Mouse (Mus musculus): Measurements from ENCODE around the gene Inhbb. TPM values are rescaled to one million over a fixed set of nuclear protein-coding genes. Genes with fewer than 3 reads are reported as not detected.

The Inhbb gene
- 1 to 10 TPM; 1.2 to 1.4 TPM for total RNA-seq (2021)
- long read RNA-seq, experiment 1, full-length matches to known transcripts = 5 of 5 reads
- long read RNA-seq, experiment 1, partial matches to known transcripts = 0 of 5 reads
- long read RNA-seq, experiment 1, other reads (novel, unspliced or antisense) = 0 of 5 reads
- long read RNA-seq, experiment 2 = 0 reads

- DNase-seq = peak; percentile 39 to 54
Measured at GRCm38 (mm10) chr1:119421576-119422421, at the start of gene Inhbb. Inhbb (minus strand) TSS chr1:119422248.

- peak; percentile 38 to 78 for DNase-seq
Measured at GRCm38 (mm10) chr1:119463386-119463785, 41.3 kb upstream of the Inhbb start.

GRCm38 (mm10) chr1:119460062-119460461, 38.0 kb upstream of the Inhbb start:
- no peak for DNase-seq

- peak; percentile 60 to 85 for DNase-seq
Measured at GRCm38 (mm10) chr1:119457993-119458605, 36.1 kb upstream of the Inhbb start.

- DNase-seq = no peak
Measured at GRCm38 (mm10) chr1:119457528-119457855, 35.4 kb upstream of the Inhbb start.

GRCm38 (mm10) chr1:119456671-119457527, 34.9 kb upstream of the Inhbb start:
- no peak for DNase-seq

GRCm38 (mm10) chr1:119453731-119454130, 31.7 kb upstream of the Inhbb start:
- DNase-seq = peak; percentile 31 to 40

GRCm38 (mm10) chr1:119451417-119451816, 29.4 kb upstream of the Inhbb start:
- DNase-seq = no peak

- peak in 1 of 2 experiments; percentile 19 for DNase-seq
Measured at GRCm38 (mm10) chr1:119450651-119451345, 28.8 kb upstream of the Inhbb start.

GRCm38 (mm10) chr1:119446753-119447283, 24.8 kb upstream of the Inhbb start:
- DNase-seq = peak in 1 of 2 experiments; percentile 37

- no peak for DNase-seq
Measured at GRCm38 (mm10) chr1:119443591-119444350, 21.7 kb upstream of the Inhbb start.

GRCm38 (mm10) chr1:119442901-119443300, 20.9 kb upstream of the Inhbb start:
- no peak for DNase-seq

GRCm38 (mm10) chr1:119438105-119438637, 16.1 kb upstream of the Inhbb start:
- DNase-seq = no peak

GRCm38 (mm10) chr1:119437401-119437800, 15.4 kb upstream of the Inhbb start:
- no peak for DNase-seq

GRCm38 (mm10) chr1:119424141-119424860, 2.3 kb upstream of the Inhbb start:
- no peak for DNase-seq

- peak; percentile 61 to 72 for DNase-seq
Measured at GRCm38 (mm10) chr1:119423510-119423909, 1.5 kb upstream of the Inhbb start.

- DNase-seq = peak; percentile 14 to 24
Measured at GRCm38 (mm10) chr1:119422460-119423015, 490 bp upstream of the Inhbb start.

- peak; percentile 32 to 41 for DNase-seq
Measured at GRCm38 (mm10) chr1:119420984-119421575, 968 bp downstream of the Inhbb start.

Data from heart, adult 18-20 months (tissue).